Mouse (Mus musculus): ENCODE results near the gene Maml2. TPM values are rescaled to one million over a fixed set of nuclear protein-coding genes. Genes with fewer than 3 reads are reported as not detected.

Maml2 gene
- polyA plus RNA-seq, 1 experiment from 2014 or later, result 9.3 TPM

DNA sequence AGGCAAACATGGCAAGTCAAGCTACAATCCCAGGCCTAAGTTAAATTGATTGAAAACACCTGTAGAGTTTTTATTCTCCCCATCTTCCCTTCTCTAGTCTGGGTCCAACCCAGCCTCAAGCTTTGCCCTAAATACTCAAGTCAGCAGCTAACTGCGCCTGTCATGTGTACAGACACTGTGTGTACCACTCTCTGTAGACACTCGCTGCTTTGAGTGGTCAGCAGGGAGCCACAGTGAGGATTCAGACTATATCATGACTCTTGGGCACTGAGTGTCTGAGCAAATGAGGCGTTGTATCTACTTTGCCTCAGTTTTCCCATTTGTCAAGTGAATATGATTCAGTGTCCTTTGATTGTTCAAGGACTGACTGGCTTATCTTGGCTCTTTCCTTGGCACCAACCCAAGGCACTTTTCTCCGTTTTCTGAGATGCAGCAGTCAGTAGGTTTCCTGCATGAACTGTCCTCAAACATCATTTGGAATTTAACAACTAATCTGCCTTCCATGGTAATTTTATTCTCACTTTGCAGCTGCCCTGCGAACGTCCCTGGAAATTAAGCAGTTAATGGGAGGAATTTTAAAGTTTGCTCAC lies 135.8 kb downstream of the Maml2 start:
- Histone ChIP-seq H3K9me3 (no peaks in the 10 kb centered on the region), H3K27ac (replicated peaks) (no peak overlapping the region), H3K36me3 (no peaks in the 10 kb centered on the region), H3K27me3 (no peaks in the 10 kb centered on the region), H3K9ac (replicated peaks) (no peak overlapping the region), H3K4me2 (replicated peaks) (no peak overlapping the region), H3K4me1 (no peaks in the 10 kb centered on the region), H3K4me3 (no peak overlapping the region)
- ATAC-seq (replicated peaks), result no peak
- WGBS, result 85% methylated on average over 6 of the region's 6 CpGs

DNA sequence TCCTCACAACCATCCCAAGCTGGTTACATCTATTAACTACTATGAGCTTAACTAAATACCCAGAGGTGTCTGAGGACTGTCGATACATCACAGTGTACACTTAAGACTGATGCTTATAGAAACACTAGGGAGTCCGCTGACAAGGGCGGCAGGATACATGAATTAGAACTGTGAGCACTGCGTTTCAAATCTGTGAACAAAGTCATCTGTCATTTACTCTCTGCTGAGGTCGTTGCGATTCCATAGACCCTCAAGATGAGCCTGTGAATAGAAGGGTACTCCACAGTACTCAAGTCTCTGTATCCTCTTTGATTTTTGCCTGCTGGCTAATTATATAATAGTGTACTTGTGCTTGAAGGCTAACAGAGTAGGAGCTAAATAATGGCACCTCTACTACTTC lies 143.2 kb downstream of the Maml2 start:
- H3K9me3 ChIP-seq, result no peaks in the 10 kb centered on the region
- ATAC-seq (replicated peaks), result no peak
- no peak overlapping the region for H3K4me2 ChIP-seq (replicated peaks)
- H3K4me1 ChIP-seq, result no peaks in the 10 kb centered on the region
- H3K27ac ChIP-seq (replicated peaks), result no peak overlapping the region
- H3K4me3 ChIP-seq, result no peak overlapping the region
- 46% methylated on average over 6 of the region's 6 CpGs for WGBS
- H3K36me3 ChIP-seq, result no peaks in the 10 kb centered on the region
- no peak overlapping the region for H3K9ac ChIP-seq (replicated peaks)
- H3K27me3 ChIP-seq, result no peaks in the 10 kb centered on the region

DNA sequence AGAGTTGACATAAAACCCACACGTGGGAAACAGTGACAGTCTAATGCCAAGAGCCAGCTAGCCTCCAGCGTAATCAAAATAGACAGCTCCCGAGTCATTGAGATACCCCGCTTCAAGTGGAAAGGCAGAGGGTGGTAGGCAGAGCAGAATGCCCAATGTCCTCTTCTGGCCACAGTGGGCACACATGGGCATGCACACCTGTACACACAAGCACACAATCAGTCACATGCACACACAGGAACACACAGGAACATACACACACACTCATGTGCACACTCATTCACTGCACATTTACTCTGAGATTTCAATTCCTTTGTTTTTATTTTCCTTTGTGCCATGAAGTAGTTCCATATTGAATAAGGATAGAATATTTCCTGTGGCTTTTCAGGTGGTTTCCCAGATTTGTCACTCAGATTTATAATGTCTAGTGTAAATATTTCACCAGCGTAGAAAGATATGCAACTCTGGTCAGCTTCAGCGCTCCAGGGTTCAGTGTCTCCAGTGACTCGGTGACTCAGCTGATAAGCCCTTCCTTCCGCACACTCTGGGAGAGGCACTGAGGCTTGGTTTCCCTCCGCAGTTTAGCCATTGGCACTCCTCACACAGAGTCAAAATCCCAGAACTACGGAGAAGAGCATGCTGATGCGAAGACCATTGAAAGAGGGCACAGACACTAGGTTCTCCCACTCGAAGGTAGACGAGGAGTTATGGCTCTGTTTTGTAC lies 144.4 kb downstream of the Maml2 start:
- Histone ChIP-seq H3K4me2 (replicated peaks) (no peak overlapping the region), H3K9me3 (no peaks in the 10 kb centered on the region), H3K27me3 (no peaks in the 10 kb centered on the region), H3K27ac (replicated peaks) (no peak overlapping the region), H3K36me3 (no peaks in the 10 kb centered on the region), H3K4me3 (no peak overlapping the region), H3K9ac (replicated peaks) (no peak overlapping the region), H3K4me1 (no peaks in the 10 kb centered on the region)
- no peak for ATAC-seq (replicated peaks)
- WGBS, result 91% methylated on average over 13 of the region's 13 CpGs

DNA sequence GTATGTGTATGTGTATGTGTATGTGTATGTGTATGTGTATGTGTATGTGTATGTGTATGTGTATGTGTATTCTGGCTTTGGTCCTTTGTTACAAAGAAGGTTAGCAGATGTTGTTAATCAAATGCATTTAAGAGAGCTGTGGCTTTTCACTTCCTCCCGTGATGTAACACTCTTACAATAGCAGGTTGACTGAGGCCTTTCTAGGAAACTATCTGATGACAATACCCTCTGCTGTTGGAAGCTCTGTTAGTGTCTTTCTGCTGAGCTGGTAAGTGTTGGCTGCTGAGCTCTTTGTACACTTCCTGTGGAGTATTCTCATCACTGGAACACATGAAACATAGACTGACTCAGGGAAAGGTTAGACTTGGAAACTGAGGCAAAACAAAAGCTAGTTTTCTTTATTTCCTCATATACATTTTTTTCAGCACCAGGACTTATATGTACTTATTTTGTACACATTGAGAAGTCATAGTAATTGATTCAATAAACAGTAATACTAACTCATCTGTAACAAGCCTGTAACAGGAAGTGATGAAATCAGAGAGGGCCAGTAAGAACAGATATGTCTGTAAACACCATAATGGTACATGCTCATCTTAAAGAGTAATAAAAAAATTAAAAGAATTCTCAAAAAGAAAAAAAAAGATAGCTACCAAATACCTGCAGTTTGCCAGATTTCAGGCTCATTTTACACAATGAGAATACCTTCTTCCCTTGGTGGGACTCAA lies 145.9 kb downstream of the Maml2 start:
- Histone ChIP-seq H3K27me3 (no peaks in the 10 kb centered on the region), H3K27ac (replicated peaks) (no peak overlapping the region), H3K36me3 (no peaks in the 10 kb centered on the region), H3K4me3 (no peak overlapping the region), H3K9ac (replicated peaks) (no peak overlapping the region), H3K4me1 (no peaks in the 10 kb centered on the region), H3K4me2 (replicated peaks) (no peak overlapping the region), H3K9me3 (no peaks in the 10 kb centered on the region)
- WGBS, result 57% methylated on average over 1 of the region's 1 CpGs
- no peak for ATAC-seq (replicated peaks)

DNA sequence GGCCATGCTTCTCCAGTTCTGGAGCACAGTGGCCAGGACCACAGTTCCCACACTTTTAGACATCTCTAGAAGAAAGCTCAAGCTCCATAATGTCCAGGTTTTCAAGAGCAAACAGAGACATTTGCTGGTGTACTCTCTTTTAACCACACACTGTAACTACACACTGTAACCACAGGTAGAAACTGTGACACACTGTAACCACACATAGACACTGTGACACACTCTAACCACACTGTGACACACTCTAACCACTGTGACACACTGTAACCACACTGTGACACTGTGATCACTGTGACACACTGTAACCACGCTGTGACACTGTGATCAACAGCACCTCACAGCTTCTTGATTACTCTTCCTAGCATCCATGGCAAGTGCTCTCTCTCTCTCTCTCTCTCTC lies 148.5 kb downstream of the Maml2 start:
- Histone ChIP-seq H3K27ac (replicated peaks) (no peak overlapping the region), H3K9me3 (no peaks in the 10 kb centered on the region), H3K36me3 (no peaks in the 10 kb centered on the region), H3K4me1 (no peaks in the 10 kb centered on the region), H3K9ac (replicated peaks) (no peak overlapping the region), H3K4me2 (replicated peaks) (no peak overlapping the region), H3K4me3 (no peak overlapping the region), H3K27me3 (no peaks in the 10 kb centered on the region)
- WGBS, result 95% methylated on average over 1 of the region's 1 CpGs
- no peak for ATAC-seq (replicated peaks)

DNA sequence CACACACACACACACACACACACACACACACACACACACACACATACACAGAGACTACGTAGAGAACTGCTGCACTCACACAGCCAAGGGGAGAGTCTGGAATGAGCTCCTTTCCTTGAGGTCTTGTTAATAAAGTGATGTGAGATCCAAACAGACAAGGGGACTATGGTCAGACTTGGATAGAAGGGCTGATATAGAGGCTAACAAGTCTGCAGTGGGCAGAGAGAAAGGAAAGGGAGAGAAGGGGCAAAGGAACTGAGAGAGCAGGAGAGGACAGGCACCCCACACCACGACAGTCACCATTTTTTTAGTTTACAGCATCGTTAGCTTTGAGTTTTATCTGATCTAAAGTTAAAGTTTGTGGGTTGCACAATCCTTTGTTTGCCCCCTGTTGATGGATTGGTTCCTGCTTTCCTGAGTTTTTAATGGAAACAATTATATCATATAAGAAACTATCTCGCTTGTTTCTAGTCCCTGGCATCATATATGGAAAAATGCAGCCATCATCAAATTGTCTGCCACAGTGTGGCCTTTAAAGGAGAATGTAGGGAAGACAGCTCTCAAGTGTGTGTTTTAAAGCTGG lies 149.0 kb downstream of the Maml2 start, which contains the start of gene Gm17571:
Gene Gm17571 (minus strand): TSS at position 51 of the 583 bp plus-strand sequence.
- no peaks in the 10 kb centered on the region for H3K36me3 ChIP-seq
- H3K27ac ChIP-seq (replicated peaks), result no peak within 1 kb of the TSS
- H3K27me3 ChIP-seq, result no peaks in the 10 kb centered on the region
- H3K4me3 ChIP-seq, result no peak within 1 kb of the TSS
- no peak within 1 kb of the TSS for H3K4me2 ChIP-seq (replicated peaks)
- WGBS, result 79% methylated on average over 4 of the region's 4 CpGs
- H3K4me1 ChIP-seq, result no peaks in the 10 kb centered on the region
- no peak for ATAC-seq (replicated peaks)
- no peaks in the 10 kb centered on the region for H3K9me3 ChIP-seq
- H3K9ac ChIP-seq (replicated peaks), result no peak within 1 kb of the TSS

DNA sequence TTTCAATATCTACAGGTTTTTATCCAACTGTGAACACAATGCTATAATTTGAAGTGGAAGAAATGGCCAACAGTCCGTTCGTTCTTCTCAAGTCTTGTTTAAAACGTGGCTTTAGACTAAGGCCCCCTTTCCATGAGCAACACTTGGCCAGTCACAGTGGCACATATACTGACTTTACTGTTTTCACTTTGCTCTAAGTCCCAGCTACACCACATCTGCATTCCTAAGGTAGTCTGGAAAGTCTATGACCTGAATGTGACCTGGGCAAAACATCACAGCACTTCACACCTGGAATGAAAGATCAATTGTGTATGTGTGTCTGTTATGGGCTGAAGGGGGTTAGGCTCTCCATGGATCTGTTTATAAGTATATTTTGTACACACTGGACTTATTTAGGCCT lies 151.0 kb downstream of the Maml2 start:
- H3K36me3 ChIP-seq, result no peaks in the 10 kb centered on the region
- 91% methylated on average over 3 of the region's 3 CpGs for WGBS

DNA sequence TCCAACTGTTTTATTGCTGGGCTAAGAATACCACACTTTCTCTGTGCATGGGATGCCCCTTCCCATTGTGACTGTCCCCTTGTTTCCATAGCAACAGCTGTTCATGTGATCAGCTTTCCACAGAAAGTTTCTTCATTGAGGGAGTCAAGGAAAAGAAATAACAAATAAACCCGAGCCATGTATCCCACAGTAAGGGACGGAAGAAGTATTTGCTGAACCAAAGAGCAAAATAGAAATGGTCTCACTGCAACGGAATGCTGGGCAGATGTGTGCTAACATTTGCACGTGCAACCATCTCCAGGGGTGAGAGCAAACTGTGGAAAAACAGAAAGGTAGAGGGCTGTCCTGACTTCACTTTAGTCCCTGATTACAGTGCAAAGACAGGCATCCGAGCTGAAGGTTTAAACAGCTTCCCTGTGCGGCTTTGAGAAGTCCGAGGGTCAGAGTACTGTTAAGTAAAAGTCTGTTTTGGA lies 156.9 kb downstream of the Maml2 start:
- H3K9me3 ChIP-seq, result no peaks in the 10 kb centered on the region
- no peak; the same call in 1 of the 2 replicates for ATAC-seq (replicated peaks)
- H3K27me3 ChIP-seq, result no peaks in the 10 kb centered on the region
- no peak overlapping the region for H3K4me2 ChIP-seq (replicated peaks)
- no peak overlapping the region for H3K27ac ChIP-seq (replicated peaks)
- WGBS, result 27% methylated on average over 7 of the region's 7 CpGs
- peaks cover 5% of the 10 kb centered on the region for H3K4me1 ChIP-seq
- H3K9ac ChIP-seq (replicated peaks), result no peak overlapping the region
- H3K4me3 ChIP-seq, result no peak overlapping the region
- H3K36me3 ChIP-seq, result no peaks in the 10 kb centered on the region

More for the DNA sequence above, 151.0 kb downstream of the Maml2 start:
- no peaks in the 10 kb centered on the region for H3K9me3 ChIP-seq
- H3K4me2 ChIP-seq (replicated peaks), result no peak overlapping the region
- H3K27ac ChIP-seq (replicated peaks), result no peak overlapping the region
- no peak overlapping the region for H3K9ac ChIP-seq (replicated peaks)
- no peak overlapping the region for H3K4me3 ChIP-seq
- ATAC-seq (replicated peaks), result no peak
- H3K4me1 ChIP-seq, result no peaks in the 10 kb centered on the region
- no peaks in the 10 kb centered on the region for H3K27me3 ChIP-seq

DNA sequence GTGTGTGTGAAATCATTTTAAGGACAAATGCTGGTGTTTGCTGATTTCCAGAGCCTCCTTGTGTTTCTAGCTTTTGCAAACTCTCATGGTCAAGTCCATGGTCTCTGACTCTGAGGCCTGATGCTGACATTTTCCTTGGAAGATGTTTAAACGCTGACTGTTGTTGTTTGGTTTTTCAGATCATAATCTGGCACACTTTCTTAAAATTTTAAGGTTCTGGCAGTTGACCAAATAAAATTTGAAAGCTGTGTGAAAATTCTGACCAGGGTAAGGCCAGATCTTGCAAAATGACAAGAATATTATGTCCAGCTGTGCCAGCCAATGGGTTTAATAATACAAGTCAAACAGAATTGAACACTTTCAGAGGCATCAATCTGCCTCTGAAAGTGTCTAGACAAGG lies 157.5 kb downstream of the Maml2 start:
- Histone ChIP-seq H3K27ac (replicated peaks) (no peak overlapping the region), H3K4me2 (replicated peaks) (no peak overlapping the region), H3K4me3 (no peak overlapping the region), H3K4me1 (peaks cover 5% of the 10 kb centered on the region), H3K27me3 (no peaks in the 10 kb centered on the region), H3K9me3 (no peaks in the 10 kb centered on the region), H3K36me3 (no peaks in the 10 kb centered on the region), H3K9ac (replicated peaks) (no peak overlapping the region)
- 92% methylated on average over 1 of the region's 1 CpGs for WGBS
- no peak for ATAC-seq (replicated peaks)

DNA sequence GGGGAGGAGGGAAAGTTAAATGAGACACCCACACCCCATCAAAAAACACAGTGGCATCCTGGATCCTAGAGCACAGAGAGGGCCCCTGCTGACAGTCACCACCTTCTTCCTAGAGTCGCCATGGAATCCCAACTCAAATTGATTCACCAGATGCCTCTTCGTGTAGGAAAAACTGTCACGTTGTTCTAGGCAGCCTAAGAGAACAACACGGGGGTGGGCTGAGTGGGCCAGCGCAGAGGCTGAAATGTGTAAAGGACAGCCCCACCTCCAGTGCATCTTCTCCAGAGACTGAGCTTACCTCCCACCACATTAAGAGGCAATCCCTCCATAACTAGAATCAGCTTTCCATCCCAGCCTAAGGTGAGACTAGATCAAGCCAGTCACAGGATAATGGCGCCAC lies 160.0 kb downstream of the Maml2 start:
- H3K4me3 ChIP-seq, result no peak overlapping the region
- no peak overlapping the region for H3K27ac ChIP-seq (replicated peaks)
- H3K4me2 ChIP-seq (replicated peaks), result no peak overlapping the region
- H3K9ac ChIP-seq (replicated peaks), result no peak overlapping the region
- no peaks in the 10 kb centered on the region for H3K9me3 ChIP-seq
- H3K36me3 ChIP-seq, result no peaks in the 10 kb centered on the region
- H3K4me1 ChIP-seq, result peaks cover 5% of the 10 kb centered on the region
- 88% methylated on average over 6 of the region's 6 CpGs for WGBS
- H3K27me3 ChIP-seq, result no peaks in the 10 kb centered on the region
- ATAC-seq (replicated peaks), result no peak

DNA sequence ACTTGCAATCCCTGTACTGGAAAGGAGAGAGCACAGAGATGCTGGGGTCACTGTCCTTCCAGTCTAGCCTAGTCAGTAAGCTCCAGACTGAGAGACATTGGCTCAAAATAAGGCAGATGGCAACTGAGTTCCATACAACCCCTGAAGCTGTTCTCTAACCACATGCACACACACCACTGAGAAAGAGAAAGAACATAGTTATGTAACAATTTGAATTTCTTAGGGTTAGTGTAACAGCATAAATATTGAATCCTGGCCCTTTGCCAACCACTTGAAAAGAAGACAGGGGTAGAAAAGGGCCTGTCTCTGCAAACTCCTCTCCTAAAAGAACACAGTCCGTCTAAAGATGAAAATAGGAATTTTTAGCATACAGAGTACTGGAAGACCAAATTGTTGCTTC lies 161.6 kb downstream of the Maml2 start:
- no peak overlapping the region for H3K4me2 ChIP-seq (replicated peaks)
- peaks cover 5% of the 10 kb centered on the region for H3K4me1 ChIP-seq
- H3K9ac ChIP-seq (replicated peaks), result no peak overlapping the region
- no peak overlapping the region for H3K27ac ChIP-seq (replicated peaks)
- ATAC-seq (replicated peaks), result no peak
- WGBS, result 23% methylated on average over 1 of the region's 1 CpGs
- H3K4me3 ChIP-seq, result no peak overlapping the region
- no peaks in the 10 kb centered on the region for H3K36me3 ChIP-seq
- H3K9me3 ChIP-seq, result no peaks in the 10 kb centered on the region
- H3K27me3 ChIP-seq, result no peaks in the 10 kb centered on the region

DNA sequence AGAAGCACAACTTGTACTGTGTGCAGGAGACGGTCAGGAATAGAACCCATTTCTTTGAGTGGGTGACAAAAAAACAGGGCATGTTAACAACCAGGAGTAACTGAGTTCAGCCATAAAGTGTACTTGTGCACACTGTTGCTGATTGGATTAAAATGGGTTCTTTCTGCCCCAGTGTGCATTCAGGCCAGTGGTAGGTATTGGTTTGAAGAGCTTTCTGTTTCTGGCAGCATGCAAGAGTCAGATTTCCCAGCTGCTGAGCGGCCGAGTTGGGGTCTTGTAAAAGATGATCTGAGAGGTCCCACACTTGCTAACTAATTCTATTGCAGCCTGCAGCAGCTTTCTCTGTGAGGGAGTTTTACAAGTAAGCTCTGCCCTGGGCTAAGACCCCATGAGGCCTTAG lies 162.3 kb downstream of the Maml2 start:
- Histone ChIP-seq H3K36me3 (no peaks in the 10 kb centered on the region), H3K4me2 (replicated peaks) (no peak overlapping the region), H3K9me3 (no peaks in the 10 kb centered on the region), H3K4me3 (no peak overlapping the region), H3K4me1 (no peaks in the 10 kb centered on the region), H3K27me3 (no peaks in the 10 kb centered on the region), H3K27ac (replicated peaks) (no peak overlapping the region), H3K9ac (replicated peaks) (no peak overlapping the region)
- WGBS, result 83% methylated on average over 3 of the region's 3 CpGs
- no peak for ATAC-seq (replicated peaks)
